Mouse (Mus musculus): ENCODE measurements around the gene Ttll6. TPM values are rescaled to one million over a fixed set of nuclear protein-coding genes. Genes with fewer than 3 reads are reported as not detected.

Gene Ttll6
- polyA plus RNA-seq, 1 experiment from 2014 or later = 0.04 TPM

DNA sequence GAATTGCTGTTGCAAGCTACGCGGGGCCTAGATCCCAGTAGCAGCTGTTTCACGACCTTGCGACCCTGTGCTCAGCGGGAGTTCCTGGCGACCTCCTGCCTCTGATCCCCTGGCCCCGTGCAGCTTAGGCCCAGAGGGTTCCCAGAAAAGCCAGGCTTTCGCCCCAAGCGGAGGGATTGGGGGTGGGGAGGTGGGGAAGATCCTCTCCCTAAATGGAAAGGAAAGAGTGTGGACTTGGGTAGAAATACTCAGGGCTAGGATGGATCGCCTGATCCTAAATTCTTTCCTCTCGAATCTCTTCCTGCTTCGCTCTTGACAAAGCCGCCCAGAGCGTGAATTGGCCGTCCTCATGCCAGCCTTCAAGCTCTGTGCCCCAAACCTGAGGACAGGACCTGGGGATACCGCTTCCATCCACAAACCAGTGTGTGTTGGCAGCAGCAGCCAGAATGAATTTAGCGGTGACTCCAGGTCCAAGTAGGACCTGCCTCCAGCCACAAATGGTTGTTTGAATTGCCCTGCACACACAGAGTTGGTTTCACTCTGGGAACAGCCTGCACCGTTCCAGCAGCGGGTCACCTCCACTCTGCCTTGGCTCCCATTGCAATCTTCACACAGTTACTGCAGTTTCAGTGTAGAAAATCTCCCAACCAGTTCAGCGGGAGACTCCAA is 37.3 kb downstream of the Ttll6 start:
- no peak overlapping the region for H3K4me3 ChIP-seq (replicated peaks)
- H3K9me3 ChIP-seq = no peaks in the 10 kb centered on the region
- H3K27me3 ChIP-seq = peaks cover 100% of the 10 kb centered on the region
- under 1% methylated on average over 20 of the region's 20 CpGs for WGBS
- no peak overlapping the region for H3K27ac ChIP-seq
- ATAC-seq = no peak
- H3K4me2 ChIP-seq (replicated peaks) = no peak overlapping the region
- no peaks in the 10 kb centered on the region for H3K36me3 ChIP-seq
- no peaks in the 10 kb centered on the region for H3K4me1 ChIP-seq (replicated peaks)
- H3K9ac ChIP-seq (replicated peaks) = no peak overlapping the region

DNA sequence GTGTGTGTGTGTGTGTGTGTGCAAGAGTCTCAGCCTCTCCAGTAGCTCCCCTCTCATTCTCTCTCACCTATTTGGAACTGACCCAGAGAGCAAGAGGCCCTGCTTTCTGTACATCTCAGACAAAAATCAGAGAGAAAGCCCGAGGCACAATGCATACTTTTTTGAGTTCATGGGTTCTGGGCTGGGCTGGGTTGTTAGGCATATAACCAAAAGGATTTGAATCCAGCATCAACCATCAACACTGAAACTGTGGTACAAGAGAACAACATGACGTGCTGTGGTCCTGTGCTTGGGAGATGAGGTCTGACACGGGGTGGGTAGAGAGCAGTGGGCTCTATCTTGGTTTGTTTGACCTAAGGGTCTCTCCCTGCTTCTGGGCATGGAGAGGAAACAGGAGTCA is 38.0 kb downstream of the Ttll6 start:
- Histone ChIP-seq H3K4me2 (replicated peaks) (no peak overlapping the region), H3K4me3 (replicated peaks) (no peak overlapping the region), H3K9me3 (no peaks in the 10 kb centered on the region), H3K27ac (no peak overlapping the region), H3K36me3 (no peaks in the 10 kb centered on the region), H3K9ac (replicated peaks) (no peak overlapping the region), H3K4me1 (replicated peaks) (no peaks in the 10 kb centered on the region), H3K27me3 (peaks cover 100% of the 10 kb centered on the region)
- no peak for ATAC-seq
- WGBS = 2% methylated on average over 3 of the region's 3 CpGs

DNA sequence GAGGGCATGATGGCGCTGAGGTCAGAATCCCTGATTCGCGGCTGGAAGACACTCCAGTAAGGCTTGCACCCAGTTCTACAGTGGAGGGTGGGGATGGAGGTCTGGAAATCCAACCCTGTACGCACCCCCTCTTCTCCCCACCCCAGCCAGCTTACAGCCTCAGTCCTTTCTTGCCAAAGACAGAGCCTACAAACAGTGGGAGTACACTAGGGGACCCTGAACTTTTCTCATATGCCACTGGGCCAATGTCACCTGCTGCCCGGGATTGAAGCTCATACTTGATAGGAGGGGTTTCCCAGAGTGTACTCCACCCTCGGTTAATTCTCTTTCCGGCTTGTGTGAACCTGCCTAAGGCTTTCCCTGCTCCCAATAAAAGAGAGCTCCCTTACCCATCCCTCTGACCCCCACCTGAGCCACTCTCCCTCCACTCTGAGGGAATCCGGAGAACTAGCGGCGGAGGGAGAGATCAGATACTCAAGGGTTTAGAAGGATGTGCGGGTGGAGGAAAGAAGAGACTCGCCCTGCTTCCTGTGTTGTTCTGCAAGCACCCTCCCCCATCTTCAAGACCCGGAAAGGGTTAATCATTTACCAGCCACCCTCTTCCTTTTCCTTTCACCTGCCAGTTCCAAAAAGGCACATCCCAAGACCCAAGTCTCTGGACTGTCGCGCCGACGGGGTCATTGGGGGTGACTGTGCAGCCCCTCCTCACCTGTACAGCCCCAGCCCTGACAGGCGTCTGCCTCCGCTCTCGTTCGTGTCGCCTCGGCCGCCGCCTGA is 39.1 kb downstream of the Ttll6 start:
- Histone ChIP-seq H3K9ac (replicated peaks) (no peak overlapping the region), H3K9me3 (no peaks in the 10 kb centered on the region), H3K27me3 (peaks cover 100% of the 10 kb centered on the region), H3K4me1 (replicated peaks) (no peaks in the 10 kb centered on the region), H3K4me2 (replicated peaks) (no peak overlapping the region), H3K4me3 (replicated peaks) (no peak overlapping the region), H3K27ac (no peak overlapping the region), H3K36me3 (no peaks in the 10 kb centered on the region)
- no peak for ATAC-seq
- under 1% methylated on average over 25 of the region's 25 CpGs for WGBS

DNA sequence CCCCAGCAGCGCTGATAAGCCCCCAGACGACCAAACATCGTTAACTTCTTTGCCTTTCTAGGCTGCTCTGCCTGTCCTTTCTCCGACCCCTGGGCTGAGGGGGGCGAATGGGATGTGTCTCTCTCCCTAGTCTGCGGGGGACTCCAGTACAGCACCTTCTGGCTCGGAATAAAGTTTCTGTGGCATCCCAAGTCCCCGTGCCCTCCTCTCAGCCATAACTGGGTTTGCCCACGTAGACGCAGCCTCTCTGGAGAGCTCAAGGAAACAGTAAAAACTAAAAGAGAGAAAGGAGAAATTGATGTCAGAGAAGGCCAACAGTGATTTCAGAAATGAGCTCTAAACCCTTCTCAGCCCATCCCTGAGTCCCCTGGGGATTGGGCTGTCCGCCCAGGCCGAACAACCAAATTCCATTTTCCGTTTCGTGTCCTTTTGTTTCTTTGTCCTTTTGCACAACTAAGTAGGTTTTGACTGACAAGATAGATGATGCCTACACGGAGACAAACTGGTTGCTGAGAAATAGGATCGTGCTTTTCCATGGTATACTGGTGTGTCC is 39.8 kb downstream of the Ttll6 start:
- Histone ChIP-seq H3K4me2 (replicated peaks) (no peak overlapping the region), H3K4me1 (replicated peaks) (no peaks in the 10 kb centered on the region), H3K9ac (replicated peaks) (no peak overlapping the region), H3K27ac (no peak overlapping the region), H3K36me3 (no peaks in the 10 kb centered on the region), H3K4me3 (replicated peaks) (no peak overlapping the region), H3K27me3 (peaks cover 100% of the 10 kb centered on the region), H3K9me3 (no peaks in the 10 kb centered on the region)
- WGBS = 3% methylated on average over 16 of the region's 16 CpGs
- no peak for ATAC-seq

DNA sequence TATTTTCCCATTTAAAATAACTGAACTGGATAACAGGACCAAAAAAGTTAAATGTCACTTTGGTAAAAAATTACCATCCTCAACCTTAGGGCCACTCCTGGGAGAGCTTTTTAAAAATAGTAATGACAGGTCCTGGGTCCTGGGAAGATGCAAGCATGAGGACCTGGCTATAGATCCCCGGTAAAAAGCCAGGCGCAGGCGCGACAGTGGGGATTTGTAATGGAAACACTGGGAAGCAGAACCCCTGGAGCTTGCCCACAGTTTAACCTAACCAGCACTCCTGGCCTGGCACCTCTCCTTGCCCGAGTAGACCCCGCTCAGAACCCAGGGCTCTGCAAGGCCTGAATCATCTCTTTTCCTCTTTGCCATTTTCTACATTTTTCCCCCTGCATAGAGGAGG is 41.3 kb downstream of the Ttll6 start:
- Histone ChIP-seq H3K4me2 (replicated peaks) (no peak overlapping the region), H3K4me3 (replicated peaks) (no peak overlapping the region), H3K4me1 (replicated peaks) (no peaks in the 10 kb centered on the region), H3K36me3 (no peaks in the 10 kb centered on the region), H3K27ac (no peak overlapping the region), H3K9me3 (no peaks in the 10 kb centered on the region), H3K9ac (replicated peaks) (no peak overlapping the region), H3K27me3 (peaks cover 100% of the 10 kb centered on the region)
- whole genome bisulfite sequencing = 2% methylated on average over 6 of the region's 6 CpGs
- ATAC-seq = no peak

DNA sequence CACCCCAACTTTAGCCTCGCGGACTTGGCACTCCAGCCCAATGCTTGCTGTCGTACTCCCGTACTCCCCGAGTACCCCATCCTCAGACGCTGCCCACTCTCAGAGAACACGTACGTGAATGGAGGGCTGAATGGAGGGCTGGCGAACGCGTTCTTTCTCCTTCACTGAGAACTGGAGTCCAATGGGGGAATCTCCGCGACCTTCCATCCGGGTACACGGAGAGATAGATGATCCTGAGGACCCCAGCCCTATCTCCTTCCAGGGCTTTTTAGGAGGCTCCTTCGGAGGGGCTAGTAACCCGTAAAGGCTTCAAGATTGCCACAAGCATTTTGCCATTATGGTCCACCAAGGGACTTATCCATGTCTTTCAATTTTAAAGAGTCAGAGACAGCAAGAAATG is 41.9 kb downstream of the Ttll6 start:
- Histone ChIP-seq H3K27me3 (peaks cover 100% of the 10 kb centered on the region), H3K9ac (replicated peaks) (no peak overlapping the region), H3K36me3 (no peaks in the 10 kb centered on the region), H3K4me2 (replicated peaks) (no peak overlapping the region), H3K9me3 (no peaks in the 10 kb centered on the region), H3K4me1 (replicated peaks) (no peaks in the 10 kb centered on the region), H3K4me3 (replicated peaks) (no peak overlapping the region), H3K27ac (no peak overlapping the region)
- no peak for ATAC-seq
- under 1% methylated on average over 17 of the region's 17 CpGs for WGBS

DNA sequence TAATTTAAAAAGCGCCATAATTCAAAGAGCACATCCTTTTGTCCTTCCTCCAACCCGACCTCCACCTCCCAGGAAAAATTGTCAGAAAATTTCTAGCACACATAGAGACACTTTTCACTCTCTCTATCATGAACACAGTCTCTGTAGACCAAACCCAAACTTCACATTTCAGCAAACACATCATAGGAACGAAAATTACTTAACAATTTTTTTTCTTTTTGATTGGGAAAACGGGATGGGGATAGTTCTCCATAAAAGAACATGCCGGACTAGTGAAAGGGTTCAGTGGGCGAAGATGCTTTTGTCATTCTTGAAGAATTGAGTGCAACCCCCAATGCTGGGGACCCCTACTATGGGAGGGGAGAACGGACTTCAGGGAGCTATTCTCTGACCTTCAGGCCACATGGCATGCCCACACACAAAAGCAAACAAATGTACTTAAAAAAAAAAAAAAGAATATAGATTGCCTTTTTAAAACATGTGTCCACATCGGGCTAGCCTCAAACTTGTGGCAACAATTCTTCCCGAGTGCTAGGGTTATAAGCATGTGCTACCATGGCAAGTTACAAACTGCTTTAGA is 42.5 kb downstream of the Ttll6 start:
- Histone ChIP-seq H3K4me2 (replicated peaks) (no peak overlapping the region), H3K9me3 (no peaks in the 10 kb centered on the region), H3K4me3 (replicated peaks) (no peak overlapping the region), H3K9ac (replicated peaks) (no peak overlapping the region), H3K4me1 (replicated peaks) (no peaks in the 10 kb centered on the region), H3K27ac (no peak overlapping the region), H3K27me3 (peaks cover 100% of the 10 kb centered on the region), H3K36me3 (no peaks in the 10 kb centered on the region)
- ATAC-seq = no peak
- under 1% methylated on average over 9 of the region's 9 CpGs for WGBS

DNA sequence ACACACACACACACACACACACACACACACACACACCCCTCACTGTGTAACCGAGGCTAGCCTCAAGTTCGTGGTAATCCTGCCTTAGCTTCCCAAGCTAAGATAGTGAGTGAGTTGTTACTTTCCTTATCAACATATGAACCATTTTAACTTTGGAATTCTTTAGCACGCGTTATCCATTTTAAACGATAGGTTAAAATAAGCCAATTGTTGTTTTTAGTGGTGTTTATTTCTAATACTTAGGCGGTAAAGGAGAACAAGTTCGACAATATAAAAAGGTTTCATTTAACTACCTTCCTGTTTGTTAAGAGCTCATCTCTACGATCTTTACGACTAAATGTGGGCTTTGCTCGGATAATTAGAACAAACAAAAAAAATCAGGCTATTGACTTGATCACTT is 43.3 kb downstream of the Ttll6 start:
- no peak overlapping the region for H3K9ac ChIP-seq (replicated peaks)
- no peaks in the 10 kb centered on the region for H3K9me3 ChIP-seq
- H3K36me3 ChIP-seq = no peaks in the 10 kb centered on the region
- no peak overlapping the region for H3K4me3 ChIP-seq (replicated peaks)
- H3K4me2 ChIP-seq (replicated peaks) = no peak overlapping the region
- H3K4me1 ChIP-seq (replicated peaks) = no peaks in the 10 kb centered on the region
- ATAC-seq = no peak
- H3K27ac ChIP-seq = no peak overlapping the region
- H3K27me3 ChIP-seq = peaks cover 100% of the 10 kb centered on the region
- 2% methylated on average over 10 of the region's 10 CpGs for WGBS

DNA sequence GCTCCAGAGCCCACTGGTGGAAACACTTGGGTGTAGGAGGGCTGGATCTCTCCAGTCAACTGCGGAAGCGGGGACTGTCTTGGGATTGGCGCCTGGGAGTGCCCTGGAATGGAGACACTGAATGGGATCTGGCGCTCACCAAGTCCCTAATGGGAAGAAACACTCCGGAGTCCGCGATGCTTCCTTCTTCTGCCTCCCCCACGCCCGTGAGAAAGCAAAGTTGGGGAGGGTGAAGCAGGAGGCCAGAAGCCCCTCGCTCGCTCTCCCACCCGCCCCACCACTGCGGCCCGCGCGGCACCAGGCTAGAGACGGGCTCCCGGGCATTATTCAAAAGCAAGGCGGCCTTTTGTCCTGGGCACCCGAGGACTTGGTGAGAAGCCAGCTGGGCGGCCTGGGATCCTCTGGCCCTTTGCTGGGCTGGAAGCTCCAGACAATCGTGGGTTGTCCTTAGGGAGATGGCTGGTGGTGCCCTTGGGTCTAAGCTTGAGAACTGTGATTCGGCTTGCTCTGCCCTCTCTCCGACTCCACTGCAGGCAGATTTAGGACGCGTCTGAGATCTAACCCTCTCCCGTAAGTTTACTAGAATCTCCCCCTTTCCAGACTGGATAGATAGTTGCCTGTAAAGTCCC is 44.1 kb downstream of the Ttll6 start:
- Histone ChIP-seq H3K9ac (replicated peaks) (no peak overlapping the region), H3K4me3 (replicated peaks) (no peak overlapping the region), H3K9me3 (no peaks in the 10 kb centered on the region), H3K4me1 (replicated peaks) (no peaks in the 10 kb centered on the region), H3K36me3 (no peaks in the 10 kb centered on the region), H3K27me3 (peaks cover 100% of the 10 kb centered on the region), H3K27ac (no peak overlapping the region), H3K4me2 (replicated peaks) (no peak overlapping the region)
- no peak for ATAC-seq
- WGBS = under 1% methylated on average over 27 of the region's 27 CpGs

DNA sequence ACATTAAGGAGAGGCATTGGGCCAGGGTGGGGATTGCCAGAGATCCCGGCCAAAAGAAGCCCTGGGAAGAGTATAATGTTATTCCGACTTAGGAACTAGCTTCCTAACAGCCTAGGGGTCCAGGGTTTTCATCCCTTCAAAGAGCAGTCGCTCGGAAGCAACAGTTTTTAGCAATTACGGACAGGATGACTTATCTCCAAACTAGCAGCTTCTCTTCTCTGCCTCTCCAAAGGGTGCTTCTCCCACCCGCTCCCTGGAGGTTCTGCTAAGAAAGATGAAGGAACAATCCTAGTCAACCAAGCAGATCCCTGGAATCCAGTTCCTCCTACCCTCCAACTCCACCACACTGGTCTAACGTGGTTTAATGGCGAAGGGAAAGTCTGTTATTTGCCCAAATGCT is 44.8 kb downstream of the Ttll6 start:
- H3K36me3 ChIP-seq = no peaks in the 10 kb centered on the region
- no peak overlapping the region for H3K9ac ChIP-seq (replicated peaks)
- H3K4me3 ChIP-seq (replicated peaks) = no peak overlapping the region
- H3K9me3 ChIP-seq = no peaks in the 10 kb centered on the region
- no peaks in the 10 kb centered on the region for H3K4me1 ChIP-seq (replicated peaks)
- H3K4me2 ChIP-seq (replicated peaks) = no peak overlapping the region
- H3K27ac ChIP-seq = no peak overlapping the region
- no peak for ATAC-seq
- under 1% methylated on average over 8 of the region's 8 CpGs for WGBS
- H3K27me3 ChIP-seq = peaks cover 100% of the 10 kb centered on the region

DNA sequence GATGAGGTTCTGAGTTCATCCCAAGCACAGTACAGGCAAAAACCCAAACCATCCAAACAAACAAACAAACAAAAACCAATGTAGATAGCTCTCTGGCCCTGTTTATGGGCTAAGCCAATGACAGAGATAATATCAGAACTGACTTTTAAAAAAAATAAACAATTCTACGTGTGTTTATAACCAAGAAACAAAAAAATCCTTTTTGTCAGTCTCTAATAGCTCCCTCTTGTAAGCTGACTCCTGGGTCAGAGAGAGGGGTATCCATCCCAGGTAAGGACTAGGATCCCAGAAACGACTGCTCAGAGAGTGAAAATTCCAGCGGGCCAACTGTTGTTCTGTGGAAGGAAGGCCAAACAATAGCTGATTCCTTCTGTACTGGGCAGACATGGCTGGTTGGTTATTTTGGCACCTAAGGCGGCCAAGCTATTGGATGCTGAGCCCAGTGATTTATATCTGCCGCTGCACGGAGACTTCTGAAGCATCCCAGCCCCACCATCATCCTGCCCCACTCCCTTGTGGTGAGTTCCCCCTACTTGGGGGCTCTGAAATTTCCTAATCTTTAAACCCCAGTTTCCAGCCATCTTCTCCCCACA is 45.4 kb downstream of the Ttll6 start:
- H3K9ac ChIP-seq (replicated peaks) = no peak overlapping the region
- H3K4me2 ChIP-seq (replicated peaks) = no peak overlapping the region
- ATAC-seq = no peak
- H3K9me3 ChIP-seq = no peaks in the 10 kb centered on the region
- peaks cover 100% of the 10 kb centered on the region for H3K27me3 ChIP-seq
- H3K4me1 ChIP-seq (replicated peaks) = no peaks in the 10 kb centered on the region
- no peak overlapping the region for H3K27ac ChIP-seq
- H3K36me3 ChIP-seq = no peaks in the 10 kb centered on the region
- under 1% methylated on average over 6 of the region's 6 CpGs for WGBS
- H3K4me3 ChIP-seq (replicated peaks) = no peak overlapping the region

DNA sequence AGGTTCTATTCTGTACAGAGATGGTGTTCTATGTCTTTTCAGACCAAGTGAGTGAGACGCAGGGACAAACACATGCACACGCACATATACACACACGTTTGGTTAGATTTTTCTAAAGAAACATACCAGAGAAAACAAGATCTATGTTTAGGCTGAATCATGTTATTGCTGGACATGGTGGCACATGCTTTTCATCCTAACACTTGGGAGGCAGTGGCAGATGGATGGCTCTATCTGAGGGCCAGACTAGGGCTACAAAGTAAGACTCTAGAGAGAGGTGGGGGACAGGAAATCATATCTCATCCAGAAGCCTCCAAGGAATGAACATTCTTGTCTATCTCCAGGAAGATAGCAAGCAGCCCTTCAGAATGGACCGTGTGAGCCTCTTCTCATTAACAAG is 47.5 kb downstream of the Ttll6 start:
- H3K27ac ChIP-seq = no peak overlapping the region
- H3K36me3 ChIP-seq = no peaks in the 10 kb centered on the region
- H3K4me3 ChIP-seq (replicated peaks) = no peak overlapping the region
- peaks cover 100% of the 10 kb centered on the region for H3K27me3 ChIP-seq
- H3K9me3 ChIP-seq = no peaks in the 10 kb centered on the region
- H3K4me2 ChIP-seq (replicated peaks) = no peak overlapping the region
- 18% methylated on average over 4 of the region's 4 CpGs for WGBS
- no peak for ATAC-seq
- H3K9ac ChIP-seq (replicated peaks) = no peak overlapping the region
- no peaks in the 10 kb centered on the region for H3K4me1 ChIP-seq (replicated peaks)
